Mouse (Mus musculus) liver, embryonic 11.5 days (tissue): ENCODE measurements around the gene 4930539E08Rik. TPM values are rescaled to one million over a fixed set of nuclear protein-coding genes. Genes with fewer than 3 reads are reported as not detected.
A peak's percentile ranks its signal among the peaks of the same experiment; 100 is the strongest.

Source experiments
- ATAC-seq: fragments of 200-750 bp; cut with Nextera tagmentation; replicated peaks from 2 replicates; pipeline ENCODE4 v1.8.0; 2017; ENCODE audit warnings: moderate number of reproducible peaks, mild to moderate bottlenecking, moderate TSS enrichment, moderate library complexity; ENCODE audit not compliant: low FRiP score
- DNase-seq: peaks from one replicate; pipeline ENCODE4 v3.0.0-alpha.2; 2017; ENCODE audit warnings: low spot score
- H3K27ac ChIP-seq: fragments of 300-500 bp; sonication (generic); 2 replicates; pipeline ENCODE4 v1.5.1; 2014; ENCODE audit warnings: mild to moderate bottlenecking, low read depth, low read length, control low read depth
- H3K27me3 ChIP-seq: fragments of 300-500 bp; sonication (generic); replicated peaks from 2 replicates; pipeline ENCODE4 v1.6.1; 2014; ENCODE audit warnings: low read length, mixed read lengths; ENCODE audit not compliant: control insufficient read depth, insufficient read depth
- H3K36me3 ChIP-seq: fragments of 300-500 bp; sonication (generic); 2 replicates; pipeline ENCODE4 v1.6.1; 2014; ENCODE audit warnings: mild to moderate bottlenecking, low read length, moderate library complexity, mixed read lengths; ENCODE audit not compliant: control insufficient read depth, insufficient read depth
- H3K4me1 ChIP-seq: fragments of 300-500 bp; sonication (generic); replicated peaks from 2 replicates; pipeline ENCODE4 v1.6.1; 2014; ENCODE audit warnings: low read length, mixed read lengths; ENCODE audit not compliant: control insufficient read depth, insufficient read depth
- H3K4me2 ChIP-seq: fragments of 300-500 bp; sonication (generic); 2 replicates; pipeline ENCODE4 v1.6.1; 2014; ENCODE audit warnings: mild to moderate bottlenecking, control low read depth, moderate library complexity
- H3K4me3 ChIP-seq: fragments of 300-500 bp; sonication (generic); 2 replicates; pipeline ENCODE4 v1.5.1; 2014; ENCODE audit warnings: low read depth, low read length, control low read depth
- H3K9ac ChIP-seq: fragments of 300-500 bp; sonication (generic); 2 replicates; pipeline ENCODE4 v1.6.1; 2014; ENCODE audit warnings: low read depth, low read length, control low read depth
- H3K9me3 ChIP-seq: fragments of 300-500 bp; sonication (generic); 2 replicates; pipeline ENCODE4 v1.6.1; 2016; ENCODE audit warnings: low read length, inconsistent platforms, mixed read lengths; ENCODE audit not compliant: control insufficient read depth
- WGBS: fragments of 180-500 bp; shearing (Covaris S2); extraction: QIAGEN DNeasy Blood & Tissue Kit; methylation state at CpG from one replicate; pipeline ENCODE4 v1.1.7; 2014; 5-methylcytosine and 5-hydroxymethylcytosine counted together
- polyA plus RNA-seq: library from polyadenylated mRNA; unstranded; fragments of >200 nt; fragmentation: Nextera tagmentation; extraction: Ambion mirVana; gene quantifications from 2 replicates; pipeline ENCODE4 v1.2.1, GENCODE M21; 2014

The 4930539E08Rik gene
- polyA plus RNA-seq, 1 experiment from 2014 or later: 0.08 TPM

DNA sequence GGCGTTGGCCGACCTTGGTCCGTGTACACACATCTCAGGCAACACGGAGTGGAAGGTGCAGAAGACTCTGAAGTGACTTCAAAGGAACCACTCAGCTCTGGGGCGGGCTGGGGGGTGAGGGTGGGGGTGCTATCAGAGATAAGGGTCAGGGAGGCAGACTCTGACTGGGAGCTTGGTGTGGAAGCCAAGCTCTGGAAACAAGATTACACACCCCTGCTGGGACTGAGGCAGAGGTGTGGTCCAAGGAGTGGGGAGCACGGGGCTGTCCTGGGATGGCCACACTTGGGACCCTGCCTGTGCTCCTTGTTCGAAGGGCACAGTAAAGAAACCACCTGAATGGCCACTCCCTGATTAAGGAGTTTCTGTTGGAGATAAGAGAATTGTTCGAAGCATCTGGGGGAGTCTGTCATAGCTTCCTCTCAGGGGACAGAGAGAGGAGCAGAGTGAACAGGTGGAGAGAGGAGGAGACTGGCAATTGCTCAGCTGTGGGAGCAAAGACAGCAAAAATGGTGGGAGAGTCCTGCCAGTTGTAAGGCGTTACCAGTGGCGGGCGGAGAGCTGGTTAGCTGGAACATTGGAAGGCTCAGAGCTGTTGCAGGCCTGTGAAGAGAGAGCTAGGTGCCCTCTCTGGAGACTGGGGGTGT, 68.0 kb downstream of the 4930539E08Rik start:
- Histone ChIP-seq H3K4me1 (peaks cover 14% of the 10 kb centered on the region), H3K4me3 (no peak overlapping the region), H3K9me3 (no peaks in the 10 kb centered on the region), H3K36me3 (no peaks in the 10 kb centered on the region), H3K9ac (no peak overlapping the region; the same call in 1 of the 2 replicates), H3K27me3 (no peaks in the 10 kb centered on the region), H3K4me2 (peak overlapping the region; percentile 11), H3K27ac (no peak overlapping the region)
- DNase-seq (no peak), ATAC-seq (peak; percentile 84)
- WGBS: 27% methylated on average over 11 of the region's 11 CpGs

Other genes with a start within 250 kb of the 4930539E08Rik start
- 0.34 and 0.75 TPM in 2 replicates for gene Slc26a8, start 225.1 kb downstream of the 4930539E08Rik start, polyA plus RNA-seq
- gene Mapk14, start 224.0 kb downstream of the 4930539E08Rik start, polyA plus RNA-seq: 58.5 and 64.6 TPM in 2 replicates
- 0.84 and 3.6 TPM in 2 replicates for gene AC170998.1, start 189.2 kb downstream of the 4930539E08Rik start, polyA plus RNA-seq
- gene Mapk13, start 146.0 kb downstream of the 4930539E08Rik start, polyA plus RNA-seq: 5.0 and 5.5 TPM in 2 replicates
- 29.3 and 34.8 TPM in 2 replicates for gene Brpf3, start 114.2 kb downstream of the 4930539E08Rik start, polyA plus RNA-seq
- 0.05 TPM in 1 of 2 replicates, not detected in the other for gene Pnpla1, start 56.9 kb downstream of the 4930539E08Rik start, polyA plus RNA-seq
- gene Pxt1, start 28.5 kb upstream of the 4930539E08Rik start, polyA plus RNA-seq: 0.30 and 0.92 TPM in 2 replicates
- 75.2 and 89.2 TPM in 2 replicates for gene Kctd20, start 36.6 kb upstream of the 4930539E08Rik start, polyA plus RNA-seq
- 83.3 and 90.1 TPM in 2 replicates for gene Stk38, start 92.7 kb upstream of the 4930539E08Rik start, polyA plus RNA-seq
- gene Srsf3, start 117.3 kb upstream of the 4930539E08Rik start, polyA plus RNA-seq: 532 and 579 TPM in 2 replicates
- 12.2 and 13.8 TPM in 2 replicates for gene Cdkn1a, start 175.7 kb upstream of the 4930539E08Rik start, polyA plus RNA-seq
- gene Rab44, start 198.8 kb upstream of the 4930539E08Rik start, polyA plus RNA-seq: 4.4 TPM in 2 replicates